11 mouse cellular contexts compared by ENCODE assay signal in genomic region chr14:25452633-25453025, GRCm38 (mm10). TPM values are rescaled to one million over a fixed set of nuclear protein-coding genes. Genes with fewer than 3 reads are reported as not detected.
DNase-seq lines count a peak whose midpoint lies in the region; ATAC-seq lines count a peak whose summit lies in the region.
"Had no signal": no experiment of that assay in that cellular context is flagged by ENCODE, and none has a peak within 500 bp of the region (broad histone marks: within the 10 kb centered on the region; RNA-seq: fewer than 3 reads in every experiment).

No protein-coding gene starts in this region.

- intact Hi-C loops in left cerebral cortex, postnatal 25 days (cut with DNase I) = no loop called here

- peaks cover 18% of the 10 kb centered on the region for H3K27me3 ChIP-seq in forebrain, embryonic 10.5 days (ENCODE audit: poor library complexity, severe bottlenecking)
- H3K27me3 ChIP-seq in forebrain, embryonic 16.5 days (replicated peaks; ENCODE audit: control insufficient read depth, insufficient read depth, low read length) = no peaks in the 10 kb centered on the region
- H3K27me3 ChIP-seq in stomach, embryonic 16.5 days (ENCODE audit: control insufficient read depth, insufficient read depth, low read length) = no peaks in the 10 kb centered on the region
- H3K27me3 ChIP-seq: limb, embryonic 12.5 days; neural tube, embryonic 12.5 days had no signal

- 65% methylated on average over 2 of the region's 2 CpGs for WGBS in forebrain, embryonic 10.5 days
- 77% methylated on average over 2 of the region's 2 CpGs for WGBS in forebrain, embryonic 16.5 days
- 23% methylated on average over 2 of the region's 2 CpGs for WGBS in stomach, embryonic 16.5 days

- peaks cover 54% of the 10 kb centered on the region for H3K4me1 ChIP-seq in forebrain, embryonic 10.5 days
- peaks cover 14% of the 10 kb centered on the region for H3K4me1 ChIP-seq in forebrain, embryonic 16.5 days (replicated peaks; ENCODE audit: control insufficient read depth, insufficient read depth, low read length)
- H3K4me1 ChIP-seq in stomach, embryonic 16.5 days (ENCODE audit: control insufficient read depth, insufficient read depth, low read length) = peaks cover 23% of the 10 kb centered on the region

- H3K4me3 ChIP-seq in forebrain, embryonic 10.5 days = no peak overlapping the region
- H3K4me3 ChIP-seq in forebrain, embryonic 16.5 days (replicated peaks; ENCODE audit: low read length) = no peak overlapping the region
- no peak overlapping the region for H3K4me3 ChIP-seq in stomach, embryonic 16.5 days (replicated peaks; ENCODE audit: low read length)
- H3K4me3 ChIP-seq: layer of hippocampus, adult 2 months; limb, embryonic 12.5 days; neural tube, embryonic 12.5 days had no signal

- H3K36me3 ChIP-seq in forebrain, embryonic 10.5 days (replicated peaks) = no peaks in the 10 kb centered on the region
- no peaks in the 10 kb centered on the region for H3K36me3 ChIP-seq in forebrain, embryonic 16.5 days (ENCODE audit: control insufficient read depth, insufficient read depth)
- H3K36me3 ChIP-seq in stomach, embryonic 16.5 days (ENCODE audit: control insufficient read depth, insufficient read depth, low read length) = no peaks in the 10 kb centered on the region
- H3K36me3 ChIP-seq: limb, embryonic 12.5 days; neural tube, embryonic 12.5 days had no signal

- H3K4me2 ChIP-seq in forebrain, embryonic 16.5 days (ENCODE audit: low read length) = no peak overlapping the region
- H3K4me2 ChIP-seq in stomach, embryonic 16.5 days (ENCODE audit: low read depth, low read length) = no peak overlapping the region
- H3K4me2 ChIP-seq: limb, embryonic 12.5 days; neural tube, embryonic 12.5 days had no signal

- no peak overlapping the region for H3K9ac ChIP-seq in forebrain, embryonic 16.5 days (replicated peaks; ENCODE audit: low read depth, low read length)
- H3K9ac ChIP-seq in stomach, embryonic 16.5 days (ENCODE audit: low read length) = no peak overlapping the region
- H3K9ac ChIP-seq: limb, embryonic 12.5 days; neural tube, embryonic 12.5 days had no signal

- no peak for ATAC-seq in forebrain, embryonic 16.5 days
- no peak for ATAC-seq in stomach, embryonic 16.5 days (ENCODE audit: insufficient read depth, low FRiP score)

- no peaks in the 10 kb centered on the region for H3K9me3 ChIP-seq in forebrain, embryonic 10.5 days
- H3K9me3 ChIP-seq in forebrain, embryonic 16.5 days (ENCODE audit: control insufficient read depth, low read length) = no peaks in the 10 kb centered on the region
- H3K9me3 ChIP-seq in stomach, embryonic 16.5 days (replicated peaks; ENCODE audit: control insufficient read depth, low read length) = no peaks in the 10 kb centered on the region
- H3K9me3 ChIP-seq: limb, embryonic 12.5 days; neural tube, embryonic 12.5 days had no signal

- 0 out of 2 replicates have a peak overlapping the region, but pooled peaks have one; percentile 20 for H3K27ac ChIP-seq in forebrain, embryonic 10.5 days
- no peak overlapping the region for H3K27ac ChIP-seq in forebrain, embryonic 16.5 days (ENCODE audit: low read length)
- H3K27ac ChIP-seq in stomach, embryonic 16.5 days (ENCODE audit: low read length) = peak overlapping the region; percentile 95
- H3K27ac ChIP-seq: layer of hippocampus, adult 2 months; neural tube, embryonic 12.5 days had no signal

- no peak for DNase-seq in forebrain, embryonic 10.5 days (ENCODE audit: extremely low spot score, low spot score)
- peak; percentile 2 for DNase-seq in right cerebral cortex, postnatal 14 days
- DNase-seq in right cerebral cortex, adult 18-20 months = no peak
- DNase-seq in kidney, postnatal 10 days = peak; percentile 11
- DNase-seq in left cerebral cortex, postnatal 25 days (ENCODE audit: low spot score in 2 of 2) = no peak
- DNase-seq in urinary bladder, postnatal 10 days (ENCODE audit: low spot score) = no peak

RNA-seq across cellular contexts. Expression of gene Zmiz1, which starts 6.4 kb away (rescaled TPM):
- polyA plus RNA-seq in forebrain, embryonic 10.5 days (2016; fragmentation: Nextera tagmentation; extraction: Ambion mirVana) = 38.8 and 42.5 TPM in 2 replicates
- polyA plus RNA-seq in forebrain, embryonic 16.5 days (2015; fragmentation: Nextera tagmentation; extraction: Ambion mirVana) = 52.6 and 56.6 TPM in 2 replicates
- polyA plus RNA-seq in stomach, embryonic 16.5 days (2015; fragmentation: Nextera tagmentation; extraction: Ambion mirVana) = 24.0 and 26.3 TPM in 2 replicates
- total RNA-seq in left cerebral cortex, postnatal 25 days (2021) = 10 to 100 TPM; 85.1 to 95.2 TPM

Comparison
In these comparisons a context has a peak if more than half of its experiments do, and no peak if none do; other contexts are left out.
1. DNase-seq: peak in right cerebral cortex, postnatal 14 days (single experiment) and kidney, postnatal 10 days (single experiment); none in forebrain, embryonic 10.5 days (single experiment), right cerebral cortex, adult 18-20 months (single experiment), left cerebral cortex, postnatal 25 days (0 of 2) and urinary bladder, postnatal 10 days (single experiment).